Mouse (Mus musculus): ENCODE data around the gene Accsl.

GRCm38 (mm10) chr2:93909716-93910115 is 40.8 kb upstream of the Accsl start:
- TF ChIP-seq POLR2A (IDR thresholded peaks at IDR 0.05; ENCODE audit: low read depth, low read length), result no peak
- TF ChIP-seq CTCF (IDR thresholded peaks at IDR 0.05; ENCODE audit: extremely low read depth, insufficient read depth, insufficient read length, insufficient replicate concordance), result no peak
